Mouse (Mus musculus): ENCODE measurements around the gene Gldc. TPM values are rescaled to one million over a fixed set of nuclear protein-coding genes. Genes with fewer than 3 reads are reported as not detected.

The Gldc gene
- total RNA-seq, 2 experiments from 2014 or later, result not detected

DNA sequence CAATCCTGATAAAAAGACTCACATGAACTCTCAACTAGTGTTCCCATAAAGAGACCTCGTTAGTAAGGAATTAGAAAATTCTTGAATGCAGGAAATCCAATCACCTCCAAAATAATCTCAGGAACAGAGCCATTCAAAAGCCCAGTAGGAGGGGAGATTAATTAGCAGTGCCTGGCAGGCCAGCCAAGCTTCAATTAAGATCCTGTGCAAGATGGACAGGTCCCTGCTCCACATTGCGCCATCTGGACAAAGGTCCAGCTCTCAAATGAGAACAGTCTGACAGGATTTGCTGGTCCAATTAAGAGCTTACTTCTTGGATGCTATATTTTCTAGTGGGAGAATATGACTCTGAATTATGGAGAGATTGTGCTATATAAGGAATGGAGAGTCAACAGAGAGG lies 15.2 kb downstream of the Gldc start:
- no peak for ATAC-seq (ENCODE audit: poor library complexity, severe bottlenecking)

DNA sequence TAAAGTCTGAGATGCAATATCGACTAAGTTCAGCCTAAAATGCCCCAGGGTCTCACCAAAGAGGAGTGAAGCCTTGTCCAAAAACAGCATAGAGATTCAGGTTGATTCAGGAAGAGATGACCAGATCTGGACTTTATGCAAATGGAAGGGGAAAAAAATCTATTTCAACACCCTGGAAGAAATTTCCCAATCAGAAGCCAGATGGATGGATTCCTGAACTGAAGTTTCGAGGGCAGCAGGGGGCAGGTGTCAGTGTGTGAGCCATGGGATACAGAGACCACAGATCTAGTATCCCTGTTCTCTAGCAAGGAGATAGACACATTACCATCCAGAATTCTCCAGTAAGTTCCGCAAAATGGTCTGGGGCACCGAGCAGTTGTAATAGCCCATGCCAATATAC lies 17.0 kb downstream of the Gldc start:
- ATAC-seq (ENCODE audit: poor library complexity, severe bottlenecking), result no peak

DNA sequence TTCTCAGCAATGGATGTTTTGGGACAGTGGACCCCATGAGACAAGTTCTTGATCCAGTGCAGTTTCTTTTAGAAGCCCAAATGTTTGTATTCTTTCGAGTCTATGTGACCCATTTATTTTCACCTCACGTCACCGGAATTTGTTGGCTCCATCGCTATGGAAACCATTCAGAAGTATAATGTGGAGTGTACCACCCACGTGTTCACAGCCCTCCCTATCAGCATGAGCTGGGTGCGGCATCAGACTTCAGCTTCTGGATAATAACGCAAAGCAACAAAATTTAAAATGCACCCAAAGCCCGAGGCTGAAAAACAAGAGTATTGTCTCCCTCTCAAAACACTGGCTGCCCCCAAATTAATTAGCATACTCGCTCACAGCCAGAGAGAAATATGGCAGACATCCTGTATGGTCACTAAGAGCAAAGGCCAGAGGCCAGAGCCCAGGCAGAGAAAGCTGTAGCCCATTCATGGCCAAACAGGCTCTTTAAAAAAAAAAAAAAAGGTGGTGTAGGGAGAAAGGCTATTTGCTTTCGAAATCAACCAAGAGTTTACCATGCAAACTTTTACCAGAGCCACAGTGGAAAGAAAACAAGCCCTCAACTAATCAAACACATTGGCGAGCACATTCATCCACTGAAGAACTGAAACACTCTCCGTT lies 18.1 kb downstream of the Gldc start:
- no peak for ATAC-seq (ENCODE audit: poor library complexity, severe bottlenecking)

DNA sequence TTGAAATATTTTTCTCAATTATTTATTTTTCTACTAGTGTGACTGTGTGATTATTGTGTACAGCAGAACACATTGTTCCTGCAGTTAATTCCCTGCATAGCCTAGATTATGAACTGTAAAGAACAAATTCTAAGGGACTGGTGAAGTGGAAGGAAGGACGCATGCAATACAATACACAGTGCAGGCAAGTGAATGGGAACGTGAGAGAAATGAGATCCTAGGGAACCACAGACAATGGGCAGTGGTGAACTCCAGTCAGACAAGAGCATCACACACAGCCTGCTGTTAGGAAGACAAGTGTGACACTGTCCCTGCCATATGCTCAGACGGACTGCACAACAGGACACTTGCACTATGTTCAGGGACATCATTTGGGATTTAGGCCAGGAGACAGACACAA lies 21.5 kb downstream of the Gldc start:
- no peak for ATAC-seq (ENCODE audit: poor library complexity, severe bottlenecking)

DNA sequence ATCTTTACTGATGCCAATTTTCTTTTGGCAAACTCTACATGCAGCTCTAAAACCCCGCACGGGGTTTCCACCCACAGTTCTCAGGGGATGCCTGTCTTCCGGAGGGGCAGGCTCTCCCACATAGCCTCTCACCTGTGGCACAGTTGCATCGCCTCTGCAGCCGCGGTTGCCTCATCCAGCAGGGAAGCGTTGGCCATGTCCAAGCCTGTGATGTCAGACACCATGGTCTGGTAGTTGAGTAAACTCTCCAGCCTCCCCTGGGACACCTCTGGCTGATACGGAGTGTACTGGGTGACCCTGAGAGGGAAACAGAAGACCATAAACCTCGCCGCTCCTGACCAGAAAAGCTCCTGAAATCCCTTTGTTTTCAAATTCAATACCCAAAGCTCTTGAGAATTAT lies 23.9 kb downstream of the Gldc start:
- ATAC-seq (ENCODE audit: poor library complexity, severe bottlenecking), result no peak

DNA sequence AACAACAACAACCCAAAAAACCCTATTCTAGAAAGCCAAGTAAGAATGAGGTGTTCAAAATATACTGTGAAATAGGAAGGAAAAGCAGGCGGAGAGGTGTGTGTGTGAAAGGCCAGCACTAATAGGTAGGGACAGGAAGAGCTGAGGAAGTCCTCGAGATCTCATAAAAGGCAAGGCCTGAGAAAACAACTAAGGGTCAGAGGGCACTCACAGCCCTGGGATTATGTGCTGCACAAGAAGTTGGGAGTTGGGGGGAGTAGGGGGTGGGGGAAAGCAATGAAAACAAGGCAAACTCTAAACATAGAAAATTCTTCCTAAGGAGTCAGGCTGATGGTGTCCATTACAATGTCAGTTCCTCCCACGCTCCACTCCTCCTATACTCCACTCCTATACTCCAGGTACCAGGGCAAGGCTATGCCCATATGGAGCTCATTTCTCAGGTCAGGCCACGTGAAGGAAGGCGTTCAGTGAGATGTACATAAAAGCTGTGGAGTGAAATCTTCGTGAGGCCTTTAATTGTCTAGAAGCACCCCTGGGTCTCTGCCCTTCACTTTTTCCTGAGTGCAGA lies 25.9 kb downstream of the Gldc start:
- ATAC-seq (ENCODE audit: poor library complexity, severe bottlenecking), result no peak

DNA sequence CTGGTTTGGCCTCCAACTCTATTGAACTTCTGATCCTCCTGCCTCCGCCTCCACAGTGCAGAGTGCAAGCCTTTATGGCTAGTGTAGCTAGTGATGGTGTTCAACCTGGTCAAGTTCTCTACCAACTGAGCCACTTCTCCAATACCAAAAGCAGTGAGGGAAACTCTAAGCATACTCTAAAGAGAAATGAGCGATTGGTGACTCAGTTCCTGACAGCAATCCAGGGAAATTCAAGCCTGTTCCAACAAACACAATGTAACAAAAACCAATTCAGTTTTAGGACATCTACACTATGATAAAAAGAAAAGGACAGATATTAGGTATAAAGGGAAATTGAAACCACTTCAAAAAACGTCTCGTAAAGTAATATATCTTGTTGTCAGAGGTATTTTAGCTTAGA lies 27.9 kb downstream of the Gldc start:
- no peak for ATAC-seq (ENCODE audit: poor library complexity, severe bottlenecking)

DNA sequence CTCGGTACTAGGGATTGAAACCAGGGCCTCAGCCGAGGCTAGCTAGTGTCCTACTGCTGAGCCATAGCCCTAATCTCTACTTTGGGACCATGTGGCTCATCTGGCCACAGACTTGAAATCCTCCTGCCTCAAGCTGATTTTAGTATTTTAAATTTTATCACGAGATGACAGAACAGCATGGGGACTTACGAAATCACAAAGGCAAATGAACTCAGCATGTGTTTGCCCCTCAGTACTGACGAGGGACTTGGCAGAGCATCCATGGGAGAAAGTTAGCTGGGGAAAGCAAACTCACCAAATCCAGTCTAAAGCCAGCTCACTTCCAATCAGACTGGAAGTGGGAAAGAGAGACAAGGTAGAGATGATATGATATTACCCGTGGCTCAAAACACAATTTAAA lies 28.5 kb downstream of the Gldc start:
- ATAC-seq (ENCODE audit: poor library complexity, severe bottlenecking), result no peak

DNA sequence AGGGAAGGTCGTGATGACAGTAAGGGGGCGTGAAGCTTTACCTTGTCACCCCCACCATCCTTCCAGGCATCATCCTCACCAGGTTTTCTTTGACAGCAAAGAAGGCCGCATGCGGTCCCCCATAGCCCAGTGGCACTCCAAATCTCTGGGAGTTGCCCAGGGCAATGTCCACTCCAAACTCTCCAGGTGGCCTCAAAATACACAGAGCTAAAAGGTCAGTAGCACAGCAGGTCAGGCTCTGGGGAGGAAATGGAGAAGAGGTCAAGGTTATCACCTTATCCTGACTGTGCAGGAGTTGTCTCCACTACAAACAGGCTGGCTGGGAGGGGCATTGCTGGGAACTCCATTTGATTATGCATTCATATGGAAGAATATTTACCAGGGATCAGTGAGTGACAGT lies 30.1 kb downstream of the Gldc start:
- no peak for ATAC-seq (ENCODE audit: poor library complexity, severe bottlenecking)

DNA sequence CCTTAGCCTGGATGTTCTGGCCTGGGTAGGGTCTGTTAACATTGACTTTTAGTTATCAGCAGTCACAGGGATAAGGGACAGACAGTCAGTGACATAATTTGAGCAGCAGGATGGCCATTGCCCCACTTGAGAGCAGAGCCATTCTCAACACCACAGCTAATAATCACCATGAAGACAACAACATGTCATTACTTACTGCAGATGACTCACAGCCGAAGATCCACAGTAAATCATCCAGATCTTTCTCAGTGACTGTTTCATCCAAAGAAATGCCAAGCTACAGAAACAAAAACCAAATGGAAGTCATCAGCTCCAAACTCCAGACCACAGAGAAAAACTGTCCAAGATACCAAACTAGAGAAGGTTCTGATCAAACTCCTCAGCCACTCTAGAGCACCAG lies 38.9 kb downstream of the Gldc start:
- no peak for ATAC-seq (ENCODE audit: poor library complexity, severe bottlenecking)

DNA sequence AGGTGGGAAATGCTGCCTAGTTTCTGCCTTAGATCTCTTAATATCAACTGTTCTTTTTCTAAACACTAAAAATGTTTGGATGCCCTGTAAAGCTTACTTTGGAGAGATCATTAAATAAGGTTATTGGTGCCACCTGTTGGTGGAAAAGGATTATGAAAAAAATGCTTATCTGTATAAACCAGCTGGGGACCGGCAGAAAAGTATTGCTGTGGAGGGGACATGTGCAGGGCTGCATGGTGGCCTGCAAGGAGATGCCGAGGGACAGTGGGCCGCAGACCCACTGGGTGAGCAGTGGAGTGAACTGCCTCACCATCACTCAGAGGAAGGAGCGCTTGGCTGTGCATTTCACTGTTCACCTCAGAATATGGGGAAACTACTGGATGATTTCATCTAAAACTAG lies 47.1 kb downstream of the Gldc start:
- ATAC-seq (ENCODE audit: poor library complexity, severe bottlenecking), result no peak

DNA sequence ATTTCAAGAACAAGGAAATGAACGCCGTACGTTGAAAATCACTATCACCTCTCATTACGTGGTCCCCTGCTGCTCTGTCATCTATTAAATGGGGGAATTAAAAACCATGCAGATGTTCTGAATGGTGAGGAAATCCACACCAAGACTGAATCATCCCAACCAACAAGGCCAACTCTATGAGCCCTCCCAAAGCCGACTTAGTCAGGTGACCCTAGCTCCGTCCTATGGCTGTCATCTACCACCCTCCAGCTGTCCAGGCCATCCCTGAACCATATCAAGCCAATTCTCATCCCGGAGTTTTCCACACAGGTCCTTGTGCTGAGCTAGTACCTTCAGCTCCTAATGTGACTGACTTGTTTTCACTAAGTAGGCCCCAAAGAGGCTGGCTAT lies 49.6 kb downstream of the Gldc start:
- no peak for ATAC-seq (ENCODE audit: poor library complexity, severe bottlenecking)

DNA sequence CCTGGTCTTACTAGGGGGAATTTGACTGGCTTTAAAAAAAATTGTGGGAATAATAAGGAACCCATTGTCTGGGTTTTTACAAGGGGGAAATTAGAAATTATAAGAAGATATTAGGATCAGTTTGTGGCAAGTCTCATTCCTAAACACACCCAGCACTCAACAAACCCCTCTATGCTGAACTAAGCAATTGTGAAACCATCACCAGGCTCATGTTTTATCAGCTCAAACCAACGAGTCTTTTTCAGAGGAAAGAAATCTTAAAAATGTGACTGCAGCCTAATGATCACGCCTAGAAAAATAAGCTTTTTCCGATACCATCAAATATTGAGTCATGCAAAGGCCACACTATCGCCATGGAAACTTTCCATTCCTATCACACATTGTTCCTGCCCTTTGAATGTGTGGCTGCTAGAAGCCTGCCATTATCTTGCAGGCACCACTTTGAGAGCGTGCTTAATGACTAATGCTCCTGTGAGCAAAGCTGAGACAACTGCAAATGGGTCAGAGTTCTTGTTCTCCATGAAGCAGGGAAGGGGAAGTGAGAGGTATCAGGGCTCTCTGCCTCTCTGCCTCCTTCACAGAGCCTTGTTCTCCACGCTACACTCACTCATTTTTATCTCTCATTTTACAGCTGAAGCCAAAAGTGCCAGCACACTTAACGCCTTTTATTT lies 50.1 kb downstream of the Gldc start:
- ATAC-seq (ENCODE audit: poor library complexity, severe bottlenecking), result no peak

DNA sequence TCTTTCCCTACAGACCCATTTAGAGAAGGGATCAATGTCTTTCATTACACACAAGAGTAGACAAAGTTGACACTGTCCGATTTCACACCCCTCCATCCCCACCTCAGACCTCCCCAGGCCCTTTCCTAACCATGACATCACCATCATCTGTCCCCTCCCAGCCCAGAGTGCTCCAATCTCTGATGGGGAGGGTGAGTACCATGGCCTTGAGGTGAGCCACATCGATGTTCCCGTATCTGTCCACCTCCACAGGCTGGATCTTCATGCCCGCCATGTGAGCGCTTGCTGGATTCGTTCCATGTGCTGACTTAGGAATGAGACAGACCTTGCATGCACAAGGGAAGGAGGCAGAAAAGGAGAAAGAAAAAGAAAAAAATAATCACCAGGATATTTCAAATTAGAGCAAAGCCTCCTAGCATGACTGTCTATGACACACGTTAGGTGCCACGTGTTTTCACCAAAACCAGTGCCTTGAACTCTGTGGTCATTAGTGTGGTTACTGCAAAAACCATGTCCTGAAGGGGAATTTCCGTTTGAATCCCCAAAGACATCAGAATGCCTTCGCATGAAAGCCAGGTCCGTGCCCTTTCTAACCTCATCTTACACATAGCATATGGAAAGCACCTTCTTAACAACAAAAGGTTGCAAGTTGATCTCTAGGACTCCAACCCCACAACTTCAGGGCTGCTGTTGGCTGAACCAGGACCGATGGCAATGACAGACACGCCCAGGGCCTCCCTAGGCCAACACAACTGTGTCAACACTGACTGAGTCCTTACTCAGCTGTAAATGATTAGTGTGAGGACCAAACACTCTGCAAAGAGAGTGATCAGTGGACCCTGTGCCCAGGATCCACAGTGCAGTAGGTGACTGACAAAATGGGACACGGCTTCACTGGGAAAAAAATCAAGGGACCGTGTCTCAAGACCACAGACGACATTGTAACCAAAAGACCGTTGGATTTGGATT lies 56.6 kb downstream of the Gldc start:
- ATAC-seq (ENCODE audit: poor library complexity, severe bottlenecking), result no peak

DNA sequence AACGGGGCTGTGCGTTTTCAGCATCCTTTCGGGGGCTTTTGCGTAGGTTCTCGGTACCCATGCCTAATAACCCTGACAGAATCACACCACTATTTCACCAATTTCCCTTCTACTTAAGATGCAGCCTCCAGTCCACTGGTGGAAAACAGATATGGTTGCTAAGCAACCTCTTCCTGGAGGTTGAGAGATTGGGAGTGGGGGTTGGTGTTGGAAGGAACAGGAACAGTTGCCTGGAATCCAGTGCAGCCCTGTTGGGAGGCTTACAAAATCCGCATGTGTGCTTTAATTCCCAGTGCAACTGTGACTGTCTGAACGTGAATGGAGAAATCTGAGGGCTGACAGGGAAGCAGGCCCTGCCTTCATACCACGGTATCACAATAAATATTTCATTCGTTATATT lies 57.5 kb downstream of the Gldc start:
- ATAC-seq (ENCODE audit: poor library complexity, severe bottlenecking), result no peak

DNA sequence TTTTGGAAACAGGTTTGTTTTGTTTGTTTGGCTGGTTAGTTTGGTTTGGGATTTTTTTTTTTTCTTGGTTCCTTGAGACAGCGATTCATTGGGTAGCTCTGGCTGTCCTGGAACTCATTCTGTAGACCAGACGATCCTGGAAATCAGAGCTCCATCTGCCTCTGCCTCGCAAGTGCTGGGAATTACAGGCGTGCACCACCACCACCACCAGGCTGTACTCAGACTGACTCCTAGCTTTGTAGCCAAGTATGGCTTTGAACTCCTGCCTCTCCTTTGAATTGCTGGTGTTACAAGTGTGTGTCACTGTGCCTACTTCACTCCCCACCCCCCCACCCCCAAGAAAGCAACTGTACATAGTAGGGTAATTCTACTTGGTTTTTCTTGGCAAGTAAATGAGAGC lies 58.0 kb downstream of the Gldc start:
- ATAC-seq (ENCODE audit: poor library complexity, severe bottlenecking), result no peak

DNA sequence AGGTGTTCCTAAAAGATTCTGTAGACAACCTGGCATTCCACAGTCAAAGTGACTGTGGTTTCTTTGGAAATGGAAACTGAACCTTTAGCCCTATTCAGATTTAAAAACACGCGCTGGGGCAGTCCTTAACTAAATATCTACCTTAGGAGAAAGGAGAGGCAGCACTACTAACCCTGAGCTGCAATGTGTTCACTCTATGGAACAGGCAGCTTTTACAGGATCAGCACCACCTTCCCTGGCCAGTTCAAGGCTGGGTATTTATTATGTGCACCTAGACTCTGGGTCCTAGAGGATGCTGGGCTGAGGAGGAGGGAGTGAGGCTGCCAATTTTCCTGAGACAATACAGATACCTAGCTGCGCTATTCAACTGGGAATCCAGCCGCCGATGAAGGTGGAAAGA lies 59.6 kb downstream of the Gldc start:
- ATAC-seq (ENCODE audit: poor library complexity, severe bottlenecking), result no peak

DNA sequence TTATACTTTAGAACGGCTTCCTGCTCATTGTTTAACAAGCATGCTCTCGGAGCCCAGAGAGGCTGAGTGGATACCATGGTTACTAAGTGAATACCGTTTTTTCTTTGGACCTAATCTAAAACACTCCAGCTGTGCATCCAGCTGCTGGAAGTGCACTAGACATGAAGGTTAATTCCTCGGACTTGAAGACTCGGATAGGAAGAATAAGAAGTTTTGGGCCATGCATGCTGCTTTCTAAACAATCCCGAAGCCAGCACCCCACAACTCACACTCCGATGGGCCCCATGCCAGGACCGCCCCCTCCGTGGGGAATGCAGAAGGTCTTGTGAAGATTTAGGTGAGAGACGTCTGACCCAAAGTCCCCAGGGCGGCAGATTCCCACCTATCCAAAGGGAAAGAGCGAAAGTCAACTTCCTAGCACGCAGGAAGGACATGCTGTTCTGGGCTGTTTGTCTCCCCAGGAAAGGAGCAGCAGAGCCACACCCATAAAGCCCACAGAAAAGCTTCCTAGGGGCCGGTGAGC lies 60.2 kb downstream of the Gldc start:
- no peak for ATAC-seq (ENCODE audit: poor library complexity, severe bottlenecking)

DNA sequence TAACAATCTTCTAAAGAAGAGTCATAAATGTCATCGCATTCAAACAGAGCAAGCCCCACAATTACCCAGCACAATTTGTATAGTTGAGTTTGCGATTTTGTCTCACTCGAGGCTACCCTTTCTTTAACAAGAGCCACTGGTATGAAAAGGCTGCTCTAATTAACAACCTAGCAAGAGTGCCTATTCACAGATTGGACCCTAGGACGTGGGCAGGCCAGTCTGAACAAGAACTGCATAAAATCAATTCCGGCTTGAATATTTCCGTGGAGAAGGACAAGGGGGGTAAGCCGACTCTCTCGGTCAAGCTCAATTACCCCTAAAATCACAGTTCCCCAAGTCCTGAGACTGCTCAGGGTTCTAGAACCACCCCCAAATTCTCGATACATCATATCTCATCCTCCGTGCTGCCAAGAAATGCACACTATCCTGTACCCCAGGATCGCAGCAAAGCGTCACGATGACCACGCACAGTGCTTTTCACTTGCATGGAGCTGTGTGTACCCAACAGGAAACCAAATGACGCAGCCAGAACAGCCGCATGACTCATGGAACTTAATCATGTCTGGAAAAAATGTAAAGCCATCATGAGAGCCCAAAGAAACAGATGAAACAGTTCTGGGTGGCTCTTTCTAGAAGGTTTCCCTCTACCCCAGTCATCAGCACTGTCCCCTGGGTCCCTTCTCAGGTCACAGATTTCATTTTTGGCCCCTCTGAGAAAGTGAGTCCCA lies 62.1 kb downstream of the Gldc start:
- no peak for ATAC-seq (ENCODE audit: poor library complexity, severe bottlenecking)

DNA sequence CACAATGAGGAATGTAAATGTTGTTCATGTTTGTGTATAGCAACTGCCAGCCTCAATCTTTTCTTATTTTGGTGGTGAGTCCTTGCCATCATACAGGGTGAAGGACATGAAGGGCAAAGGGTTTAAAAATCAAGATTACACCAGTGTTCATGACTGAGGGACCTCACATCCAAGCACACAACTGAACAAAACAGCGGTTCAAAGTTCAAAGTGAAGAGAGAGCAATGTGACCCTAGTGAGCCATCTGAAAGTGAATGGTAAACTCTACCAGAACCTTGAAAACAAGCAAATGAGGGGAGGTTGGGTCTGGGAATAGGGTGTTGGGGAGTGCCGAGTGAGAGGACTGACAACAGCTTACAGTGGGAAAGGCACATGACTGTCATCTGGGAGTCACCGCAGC lies 63.8 kb downstream of the Gldc start:
- ATAC-seq (ENCODE audit: poor library complexity, severe bottlenecking), result no peak

DNA sequence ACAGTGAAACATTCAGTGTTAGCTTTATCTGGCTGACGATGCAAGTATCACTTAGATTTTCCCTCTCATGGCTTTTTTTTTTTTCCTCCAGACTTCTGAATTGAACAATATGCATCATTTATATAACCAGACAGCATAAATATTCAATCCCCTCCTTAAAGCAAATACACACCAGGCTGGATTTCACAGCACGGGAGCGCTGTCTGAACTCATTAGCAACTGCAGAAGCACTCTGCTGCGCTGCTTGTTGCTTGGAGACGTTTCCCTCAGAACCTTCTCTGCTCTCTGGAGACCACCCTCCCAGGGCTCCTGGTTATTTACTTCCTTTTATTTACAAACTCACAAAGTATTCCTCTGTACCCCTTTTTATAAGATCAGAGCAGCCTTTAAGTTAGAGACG lies 66.1 kb downstream of the Gldc start:
- ATAC-seq (ENCODE audit: poor library complexity, severe bottlenecking), result no peak
